Mouse (Mus musculus): Measurements from ENCODE around the gene Hey2. TPM values are rescaled to one million over a fixed set of nuclear protein-coding genes. Genes with fewer than 3 reads are reported as not detected.
A peak's percentile ranks its signal among the peaks of the same experiment; 100 is the strongest.

Gene Hey2
- total RNA-seq, 1 experiment, result 0.71 TPM

DNA sequence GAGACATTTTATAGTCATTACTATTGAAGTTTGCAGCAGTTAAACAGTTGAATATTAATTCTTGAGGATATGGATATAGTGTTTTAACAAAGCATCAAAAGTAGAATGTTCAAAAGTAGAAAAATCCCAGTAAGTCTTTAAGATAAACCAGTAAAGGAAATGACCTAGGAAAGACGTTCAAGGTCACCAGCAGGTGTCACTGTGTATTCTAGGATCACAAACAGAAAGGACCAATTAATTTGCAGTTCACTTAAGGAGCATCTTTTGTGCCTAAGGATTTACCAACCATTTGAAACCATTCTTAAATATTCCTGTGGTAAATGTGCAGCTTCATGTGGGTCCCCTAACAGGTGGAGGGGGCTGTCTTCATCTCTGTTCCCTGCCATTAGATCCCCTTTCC lies 4.4 kb downstream of the Hey2 start:
- Histone ChIP-seq H3K27ac (ENCODE audit: insufficient read depth, low read depth, low read length, poor library complexity, severe bottlenecking) (no peak overlapping the region), H3K9me3 (ENCODE audit: control insufficient read depth, insufficient read depth, low read depth, low read length) (no peaks in the 10 kb centered on the region), H3K36me3 (ENCODE audit: control insufficient read depth, insufficient read depth, low read length, poor library complexity, severe bottlenecking) (no peaks in the 10 kb centered on the region), H3K4me3 (ENCODE audit: insufficient read depth in 1 of 2, low read depth in 1 of 2, low read length in 2 of 2, poor library complexity in 1 of 2, severe bottlenecking in 1 of 2) (no peak overlapping the region), H3K9ac (ENCODE audit: insufficient read depth, low read depth, low read length, poor library complexity, severe bottlenecking) (no peak overlapping the region), H3K4me1 (ENCODE audit: control insufficient read depth in 2 of 2, insufficient read depth in 2 of 2, low read length in 2 of 2, poor library complexity in 1 of 2) (no peaks in the 10 kb centered on the region)
- TF ChIP-seq MAFK (IDR thresholded peaks at IDR 0.05; ENCODE audit: insufficient read depth, low read depth, low read length), result no peak
- TF ChIP-seq ZC3H11A (IDR thresholded peaks at IDR 0.05; ENCODE audit: borderline replicate concordance, low read depth, low read length), result peak; percentile 57; the same call in 1 of the 2 replicates
- peak; percentile 51 for DNase-seq (ENCODE audit: low read depth, low spot score)
- in situ Hi-C loops (cut with MboI; ENCODE audit: low sequenced_read_pairs in 2 of 2, unreplicated experiment in 2 of 2), result loop anchor here in 1 of 2 experiments (25.0 kb wide), 1 partner anchor 474 kb away; the partner anchor contains the start of gene Hddc2

DNA sequence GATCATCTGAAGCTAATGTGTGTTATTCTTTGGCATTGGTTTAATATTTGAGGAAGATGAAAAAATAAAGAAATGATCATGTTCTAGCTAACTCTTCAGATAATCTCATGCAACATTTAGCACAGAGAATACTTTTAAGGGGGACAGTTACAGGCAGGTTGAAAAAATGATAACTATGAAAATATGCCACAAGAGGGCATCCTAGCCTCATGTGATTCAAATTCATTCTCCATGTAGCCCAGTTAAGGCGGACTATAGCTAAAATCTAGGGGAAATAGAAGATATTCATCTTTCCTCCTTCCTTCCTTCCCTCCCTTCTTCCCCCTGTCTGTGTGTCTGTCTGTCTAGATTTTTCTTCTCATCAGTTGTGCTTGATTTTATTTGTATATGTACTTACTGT lies 17.6 kb downstream of the Hey2 start:
- H3K27ac ChIP-seq (ENCODE audit: insufficient read depth, low read depth, low read length, poor library complexity, severe bottlenecking), result no peak overlapping the region
- in situ Hi-C loops (cut with MboI; ENCODE audit: low sequenced_read_pairs in 2 of 2, unreplicated experiment in 2 of 2), result loop anchor here in 1 of 2 experiments (25.0 kb wide), 1 partner anchor 487 kb away; the partner anchor contains the start of gene Hddc2
- H3K36me3 ChIP-seq (ENCODE audit: control insufficient read depth, insufficient read depth, low read length, poor library complexity, severe bottlenecking), result no peaks in the 10 kb centered on the region
- no peak for TF ChIP-seq CHD2 (IDR thresholded peaks at IDR 0.05; ENCODE audit: low read depth, low read length)
- no peak for TF ChIP-seq ZNF384 (IDR thresholded peaks at IDR 0.05; ENCODE audit: low read depth, low read length)
- TF ChIP-seq ZC3H11A (IDR thresholded peaks at IDR 0.05; ENCODE audit: borderline replicate concordance, low read depth, low read length), result peak; percentile 39; the same call in 1 of the 2 replicates
- no peak for TF ChIP-seq HCFC1 (IDR thresholded peaks at IDR 0.05; ENCODE audit: borderline replicate concordance, insufficient read depth, low read length)
- TF ChIP-seq MAFK (IDR thresholded peaks at IDR 0.05; ENCODE audit: insufficient read depth, low read depth, low read length), result no peak
- H3K9me3 ChIP-seq (ENCODE audit: control insufficient read depth, insufficient read depth, low read depth, low read length), result peaks cover 6% of the 10 kb centered on the region; the same call in 1 of the 2 replicates
- H3K9ac ChIP-seq (ENCODE audit: insufficient read depth, low read depth, low read length, poor library complexity, severe bottlenecking), result no peak overlapping the region
- H3K4me1 ChIP-seq (ENCODE audit: control insufficient read depth in 2 of 2, insufficient read depth in 2 of 2, low read length in 2 of 2, poor library complexity in 1 of 2), result no peaks in the 10 kb centered on the region
- no peak overlapping the region for H3K4me3 ChIP-seq (ENCODE audit: insufficient read depth in 1 of 2, low read depth in 1 of 2, low read length in 2 of 2, poor library complexity in 1 of 2, severe bottlenecking in 1 of 2)
- no peak for DNase-seq (ENCODE audit: low read depth, low spot score)

DNA sequence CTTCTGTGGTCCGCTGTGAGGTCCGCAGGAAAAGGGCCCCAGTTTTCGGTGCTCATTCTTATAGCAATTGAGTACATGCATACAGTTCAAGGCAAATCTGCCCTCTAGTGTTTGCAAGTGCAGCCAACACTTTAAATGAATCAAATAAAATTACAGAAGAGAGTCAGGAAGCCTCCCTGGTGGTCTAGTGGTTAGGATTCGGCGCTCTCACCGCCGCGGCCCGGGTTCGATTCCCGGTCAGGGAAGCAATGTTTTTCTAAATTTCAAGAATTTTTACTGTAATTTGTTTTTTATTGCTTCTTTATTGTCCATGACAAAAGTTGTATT lies 31.7 kb downstream of the Hey2 start:
- peak; percentile 59 for DNase-seq (ENCODE audit: low read depth, low spot score)
- in situ Hi-C loops (cut with MboI; ENCODE audit: low sequenced_read_pairs in 2 of 2, unreplicated experiment in 2 of 2), result no loop called here
- no peaks in the 10 kb centered on the region for H3K36me3 ChIP-seq (ENCODE audit: control insufficient read depth, insufficient read depth, low read length, poor library complexity, severe bottlenecking)
- H3K4me3 ChIP-seq (ENCODE audit: insufficient read depth in 1 of 2, low read depth in 1 of 2, low read length in 2 of 2, poor library complexity in 1 of 2, severe bottlenecking in 1 of 2), result peak overlapping the region; percentile 5 to 25; a peak in 3 of 4 replicates
- H3K4me1 ChIP-seq (ENCODE audit: control insufficient read depth in 2 of 2, insufficient read depth in 2 of 2, low read length in 2 of 2, poor library complexity in 1 of 2), result 0 out of 4 replicates have a peak, but pooled peaks cover 0 to 2% of the 10 kb centered on the region in 2 experiments
- no peak overlapping the region for H3K9ac ChIP-seq (ENCODE audit: insufficient read depth, low read depth, low read length, poor library complexity, severe bottlenecking)
- H3K9me3 ChIP-seq (ENCODE audit: control insufficient read depth, insufficient read depth, low read depth, low read length), result peaks cover 15% of the 10 kb centered on the region
- TF ChIP-seq ZC3H11A (IDR thresholded peaks at IDR 0.05; ENCODE audit: borderline replicate concordance, low read depth, low read length), result peak; percentile 66; the same call in 1 of the 2 replicates
- no peak for TF ChIP-seq CHD2 (IDR thresholded peaks at IDR 0.05; ENCODE audit: low read depth, low read length)
- no peak for TF ChIP-seq ZNF384 (IDR thresholded peaks at IDR 0.05; ENCODE audit: low read depth, low read length)
- no peak for TF ChIP-seq HCFC1 (IDR thresholded peaks at IDR 0.05; ENCODE audit: borderline replicate concordance, insufficient read depth, low read length)
- peak; percentile 89 for TF ChIP-seq MAFK (IDR thresholded peaks at IDR 0.05; ENCODE audit: insufficient read depth, low read depth, low read length)
- no peak overlapping the region for H3K27ac ChIP-seq (ENCODE audit: insufficient read depth, low read depth, low read length, poor library complexity, severe bottlenecking)

DNA sequence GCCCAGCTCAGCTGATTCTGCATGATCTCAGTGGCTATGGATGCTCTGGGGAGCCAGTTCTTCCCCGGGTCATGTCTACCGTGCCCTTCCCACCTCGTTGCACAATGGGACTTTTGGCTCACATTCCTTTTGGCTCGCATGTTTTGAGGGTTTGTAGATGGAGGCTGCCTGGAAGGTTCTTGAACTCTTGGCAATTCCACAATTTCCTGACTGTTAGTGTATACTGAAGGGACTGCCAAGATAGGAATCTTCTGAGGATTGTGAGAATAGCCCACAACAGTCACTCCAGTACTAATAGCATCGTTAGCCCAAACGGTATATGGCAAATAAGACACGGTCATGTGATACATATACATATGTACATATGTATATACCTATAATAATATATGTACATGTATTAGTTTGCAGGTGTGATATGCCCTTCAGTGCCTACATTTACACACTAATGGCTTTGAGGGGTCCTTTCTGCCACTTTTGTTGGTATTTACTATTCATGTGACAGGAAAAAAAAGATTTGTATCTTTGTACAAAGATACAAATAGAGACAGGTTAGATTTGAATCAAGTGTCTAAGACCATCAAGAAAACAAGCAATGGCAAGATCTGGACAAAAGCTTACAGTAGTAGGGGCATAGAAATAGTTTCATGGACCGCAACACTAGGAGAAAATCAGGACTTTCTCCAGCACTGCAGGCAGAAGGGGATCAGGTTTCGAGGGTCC lies 32.2 kb downstream of the Hey2 start:
- no peaks in the 10 kb centered on the region for H3K36me3 ChIP-seq (ENCODE audit: control insufficient read depth, insufficient read depth, low read length, poor library complexity, severe bottlenecking)
- H3K4me3 ChIP-seq (ENCODE audit: insufficient read depth in 1 of 2, low read depth in 1 of 2, low read length in 2 of 2, poor library complexity in 1 of 2, severe bottlenecking in 1 of 2), result peak overlapping the region; percentile 5 to 25; a peak in 3 of 4 replicates
- peak; percentile 22 for DNase-seq (ENCODE audit: low read depth, low spot score)
- in situ Hi-C loops (cut with MboI; ENCODE audit: low sequenced_read_pairs in 2 of 2, unreplicated experiment in 2 of 2), result no loop called here
- 0 out of 4 replicates have a peak, but pooled peaks cover 0 to 2% of the 10 kb centered on the region in 2 experiments for H3K4me1 ChIP-seq (ENCODE audit: control insufficient read depth in 2 of 2, insufficient read depth in 2 of 2, low read length in 2 of 2, poor library complexity in 1 of 2)
- no peak for TF ChIP-seq ZC3H11A (IDR thresholded peaks at IDR 0.05; ENCODE audit: borderline replicate concordance, low read depth, low read length)
- no peak for TF ChIP-seq CHD2 (IDR thresholded peaks at IDR 0.05; ENCODE audit: low read depth, low read length)
- no peak for TF ChIP-seq ZNF384 (IDR thresholded peaks at IDR 0.05; ENCODE audit: low read depth, low read length)
- H3K27ac ChIP-seq (ENCODE audit: insufficient read depth, low read depth, low read length, poor library complexity, severe bottlenecking), result no peak overlapping the region
- no peak overlapping the region for H3K9ac ChIP-seq (ENCODE audit: insufficient read depth, low read depth, low read length, poor library complexity, severe bottlenecking)
- H3K9me3 ChIP-seq (ENCODE audit: control insufficient read depth, insufficient read depth, low read depth, low read length), result peaks cover 15% of the 10 kb centered on the region
